Mouse (Mus musculus): Measurements from ENCODE around the gene Olfr666. TPM values are rescaled to one million over a fixed set of nuclear protein-coding genes. Genes with fewer than 3 reads are reported as not detected.
"Not testable (repeated sequence)": the region's sequence is repeated elsewhere in the genome, so short reads cannot be mapped to it uniquely, and the experiment has no call there.

Olfr666 gene
- polyA plus RNA-seq, 1 experiment from 2014 or later: not detected

DNA sequence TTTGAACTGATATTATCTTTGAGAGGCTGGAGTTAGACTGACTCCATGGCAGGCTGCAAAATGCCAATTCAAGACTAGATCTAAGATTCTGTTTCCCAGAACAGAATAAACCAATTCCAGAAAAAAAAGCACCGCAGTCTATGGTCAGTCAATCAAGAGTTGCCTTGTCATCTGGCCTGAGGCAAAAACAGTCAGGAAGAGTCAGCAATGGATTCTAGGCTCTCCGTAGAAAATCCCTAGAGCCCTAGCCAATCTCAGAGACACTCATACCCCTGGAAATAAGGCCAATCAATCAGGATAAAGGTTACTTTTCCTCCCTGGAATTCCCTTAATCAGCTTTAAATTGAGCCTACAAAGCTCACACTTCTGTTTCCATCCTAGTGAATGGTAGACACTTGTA, 44.2 kb downstream of the Olfr666 start:
- WGBS: 85% methylated on average over 2 of the region's 2 CpGs
- H3K27ac ChIP-seq (ENCODE audit: low read depth, low read length); H3K9ac ChIP-seq (ENCODE audit: low read depth, low read length); ATAC-seq (ENCODE audit: low FRiP score, low TSS enrichment); H3K4me1 ChIP-seq (ENCODE audit: control insufficient read depth, insufficient read depth, low read length); H3K36me3 ChIP-seq (ENCODE audit: control insufficient read depth, insufficient read depth, low read length); H3K27me3 ChIP-seq (ENCODE audit: control insufficient read depth, insufficient read depth, low read length); H3K4me3 ChIP-seq (ENCODE audit: low read length); H3K4me2 ChIP-seq (replicated peaks; ENCODE audit: low read depth, low read length); H3K9me3 ChIP-seq (ENCODE audit: control insufficient read depth, low read length): not testable (repeated sequence)

DNA sequence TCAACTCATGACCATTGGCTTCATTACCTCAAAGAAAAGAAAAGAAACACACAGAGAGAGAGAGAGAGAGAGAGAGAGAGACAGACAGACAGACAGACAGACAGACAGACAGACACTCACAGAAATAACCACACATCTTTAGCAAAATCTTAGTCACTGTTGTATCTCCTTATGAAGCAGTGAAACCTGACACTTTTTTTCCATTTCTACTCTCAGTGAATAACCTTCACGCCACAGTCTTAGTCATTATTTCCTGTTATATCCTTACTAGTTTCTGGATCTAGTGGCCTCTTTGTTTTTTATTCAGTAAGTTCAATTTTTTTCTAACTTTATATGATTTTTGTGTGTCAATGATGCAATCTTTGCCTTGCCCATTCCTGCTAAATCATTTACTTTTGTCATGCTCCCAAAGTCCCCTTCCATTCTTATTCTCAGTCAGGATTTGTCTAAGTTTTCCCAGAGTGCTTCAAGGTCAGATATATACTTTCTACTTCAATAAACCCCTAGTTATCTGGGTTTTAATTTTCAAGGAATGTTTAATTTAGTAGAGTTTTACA, 51.9 kb downstream of the Olfr666 start:
- H3K27ac ChIP-seq (ENCODE audit: low read depth, low read length): no peak overlapping the region
- H3K27me3 ChIP-seq (ENCODE audit: control insufficient read depth, insufficient read depth, low read length): no peaks in the 10 kb centered on the region
- no peaks in the 10 kb centered on the region for H3K36me3 ChIP-seq (ENCODE audit: control insufficient read depth, insufficient read depth, low read length)
- ATAC-seq (ENCODE audit: low FRiP score, low TSS enrichment): no peak
- H3K4me1 ChIP-seq (ENCODE audit: control insufficient read depth, insufficient read depth, low read length): no peaks in the 10 kb centered on the region
- no peaks in the 10 kb centered on the region for H3K9me3 ChIP-seq (ENCODE audit: control insufficient read depth, low read length)
- 86% methylated on average over 1 of the region's 1 CpGs for WGBS
- no peak overlapping the region for H3K4me2 ChIP-seq (replicated peaks; ENCODE audit: low read depth, low read length)
- no peak overlapping the region for H3K4me3 ChIP-seq (ENCODE audit: low read length)
- no peak overlapping the region for H3K9ac ChIP-seq (ENCODE audit: low read depth, low read length)

DNA sequence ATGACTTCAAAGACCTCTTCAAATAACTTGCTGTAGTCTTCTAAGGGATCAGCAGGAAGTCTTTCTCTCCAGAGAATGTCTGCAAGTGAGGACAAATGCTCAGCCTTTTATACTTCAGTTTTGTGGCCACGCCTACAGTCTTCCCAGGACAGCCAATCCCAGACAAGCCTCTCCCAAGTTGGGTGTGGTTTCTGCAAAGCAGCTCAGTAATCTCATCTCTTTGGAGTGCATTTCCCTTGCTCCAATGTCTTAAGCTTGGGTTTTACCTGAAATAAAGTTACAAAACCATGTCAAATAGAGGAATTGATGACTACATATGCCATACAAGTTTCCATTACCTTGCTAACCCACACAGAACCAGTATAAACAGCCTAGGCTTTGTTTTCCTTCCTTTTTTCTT, 53.2 kb downstream of the Olfr666 start, which contains the start of gene Usp17lb:
TSS of gene Usp17lb (minus strand) at position 101 of the 400 bp plus-strand sequence.
- no peaks in the 10 kb centered on the region for H3K9me3 ChIP-seq (ENCODE audit: control insufficient read depth, low read length)
- no peak for ATAC-seq (ENCODE audit: low FRiP score, low TSS enrichment)
- H3K4me1 ChIP-seq (ENCODE audit: control insufficient read depth, insufficient read depth, low read length): no peaks in the 10 kb centered on the region
- no peaks in the 10 kb centered on the region for H3K36me3 ChIP-seq (ENCODE audit: control insufficient read depth, insufficient read depth, low read length)
- WGBS: 60% methylated on average over 1 of the region's 1 CpGs
- H3K9ac ChIP-seq (ENCODE audit: low read depth, low read length): no peak within 1 kb of the TSS
- no peaks in the 10 kb centered on the region for H3K27me3 ChIP-seq (ENCODE audit: control insufficient read depth, insufficient read depth, low read length)
- no peak within 1 kb of the TSS for H3K4me3 ChIP-seq (ENCODE audit: low read length)
- H3K27ac ChIP-seq (ENCODE audit: low read depth, low read length): no peak within 1 kb of the TSS
- no peak within 1 kb of the TSS for H3K4me2 ChIP-seq (replicated peaks; ENCODE audit: low read depth, low read length)

Other genes starting within 250 kb of the Olfr666 start
- not detected in 2 replicates for gene Olfr658, start 248.6 kb downstream of the Olfr666 start, polyA plus RNA-seq (2014; fragmentation: Nextera tagmentation; extraction: Ambion mirVana)
- not detected in 2 replicates for gene Olfr659, start 229.2 kb downstream of the Olfr666 start, polyA plus RNA-seq (2014; fragmentation: Nextera tagmentation; extraction: Ambion mirVana)
- not detected in 2 replicates for gene Olfr661, start 209.5 kb downstream of the Olfr666 start, polyA plus RNA-seq (2014; fragmentation: Nextera tagmentation; extraction: Ambion mirVana)
- not detected in 2 replicates for gene Usp17le, start 118.5 kb downstream of the Olfr666 start, polyA plus RNA-seq (2014; fragmentation: Nextera tagmentation; extraction: Ambion mirVana)
- not detected in 2 replicates for gene Usp17lb, start 53.3 kb downstream of the Olfr666 start, polyA plus RNA-seq (2014; fragmentation: Nextera tagmentation; extraction: Ambion mirVana)
- gene Usp17la, start 38.9 kb downstream of the Olfr666 start, polyA plus RNA-seq (2014; fragmentation: Nextera tagmentation; extraction: Ambion mirVana): not detected in 2 replicates
- gene Olfr665, start 17.9 kb downstream of the Olfr666 start, polyA plus RNA-seq (2014; fragmentation: Nextera tagmentation; extraction: Ambion mirVana): not detected in 2 replicates
- not detected in 2 replicates for gene Olfr667, start 25.5 kb upstream of the Olfr666 start, polyA plus RNA-seq (2014; fragmentation: Nextera tagmentation; extraction: Ambion mirVana)
- not detected in 2 replicates for gene Olfr668, start 32.1 kb upstream of the Olfr666 start, polyA plus RNA-seq (2014; fragmentation: Nextera tagmentation; extraction: Ambion mirVana)
- not detected in 2 replicates for gene Olfr669, start 38.3 kb upstream of the Olfr666 start, polyA plus RNA-seq (2014; fragmentation: Nextera tagmentation; extraction: Ambion mirVana)
- not detected in 2 replicates for gene Olfr670, start 66.7 kb upstream of the Olfr666 start, polyA plus RNA-seq (2014; fragmentation: Nextera tagmentation; extraction: Ambion mirVana)
- gene Olfr671, start 83.2 kb upstream of the Olfr666 start, polyA plus RNA-seq (2014; fragmentation: Nextera tagmentation; extraction: Ambion mirVana): not detected in 2 replicates
- not detected in 2 replicates for gene Olfr672, start 106.1 kb upstream of the Olfr666 start, polyA plus RNA-seq (2014; fragmentation: Nextera tagmentation; extraction: Ambion mirVana)
- gene Olfr675, start 132.5 kb upstream of the Olfr666 start, polyA plus RNA-seq (2014; fragmentation: Nextera tagmentation; extraction: Ambion mirVana): not detected in 2 replicates
- not detected in 2 replicates for gene Olfr676, start 136.7 kb upstream of the Olfr666 start, polyA plus RNA-seq (2014; fragmentation: Nextera tagmentation; extraction: Ambion mirVana)
- not detected in 2 replicates for gene Olfr677, start 155.4 kb upstream of the Olfr666 start, polyA plus RNA-seq (2014; fragmentation: Nextera tagmentation; extraction: Ambion mirVana)
- gene Olfr678, start 168.5 kb upstream of the Olfr666 start, polyA plus RNA-seq (2014; fragmentation: Nextera tagmentation; extraction: Ambion mirVana): not detected in 2 replicates
- not detected in 2 replicates for gene Olfr679, start 185.3 kb upstream of the Olfr666 start, polyA plus RNA-seq (2014; fragmentation: Nextera tagmentation; extraction: Ambion mirVana)
- gene Olfr680-ps1, start 196.9 kb upstream of the Olfr666 start, polyA plus RNA-seq (2014; fragmentation: Nextera tagmentation; extraction: Ambion mirVana): not detected in 2 replicates
- not detected in 2 replicates for gene Olfr681, start 220.9 kb upstream of the Olfr666 start, polyA plus RNA-seq (2014; fragmentation: Nextera tagmentation; extraction: Ambion mirVana)